Mouse (Mus musculus) olfactory bulb, adult 2 months (tissue): ENCODE measurements around the gene 1700001J03Rik.

Experiments used
- CTCF ChIP-seq: fragments of 200-500 bp; IDR thresholded peaks from 2 replicates; pipeline ENCODE4 v1.5.1; 2012; ENCODE audit warnings: low read depth, mild to moderate bottlenecking, low read length, moderate library complexity; ENCODE audit not compliant: insufficient read depth
- POLR2A ChIP-seq: fragments of 200-500 bp; IDR thresholded peaks from 2 replicates; pipeline ENCODE4 v1.6.1; 2012; ENCODE audit warnings: mild to moderate bottlenecking, low read depth, low read length, moderate library complexity; ENCODE audit not compliant: insufficient read depth

DNA sequence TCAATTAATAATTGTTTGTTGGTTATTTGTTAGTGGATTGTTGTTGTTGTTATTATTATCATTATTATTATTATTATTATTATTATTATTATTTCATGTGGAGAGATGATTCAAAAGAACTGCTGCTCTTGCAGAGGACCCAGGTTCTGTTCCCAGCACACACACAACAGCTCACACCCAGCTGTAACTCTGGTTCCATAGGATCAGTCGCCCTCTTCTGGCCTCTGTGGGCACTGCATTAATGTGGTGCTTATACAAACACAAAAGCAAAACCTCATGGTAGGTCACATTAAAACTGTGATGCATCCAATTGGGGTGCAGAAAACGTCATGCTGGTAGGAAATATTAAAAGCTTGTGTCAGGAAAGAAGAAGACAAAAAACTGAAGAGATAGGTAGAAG, 37.2 kb downstream of the 1700001J03Rik start:
- no peak for TF ChIP-seq POLR2A
- no peak for TF ChIP-seq CTCF
